Mouse (Mus musculus) stomach, postnatal 0 days (tissue): ENCODE measurements at regions not wholly inside any gene's neighbourhood (a gene's known extent, or its start where the extent isn't known, plus 50 kb on each side); places are given as distances from the start of the nearest gene placed in this dataset.

Experiments
- CTCF ChIP-seq: IDR thresholded peaks from 2 replicates; pipeline ENCODE4 v1.5.1; 2016; ENCODE audit warnings: antibody characterized with exemption, low read depth, mild to moderate bottlenecking, moderate library complexity
- EP300 ChIP-seq: optimal IDR thresholded peaks from 2 replicates; pipeline ENCODE3; 2016; ENCODE audit warnings: antibody characterized with exemption

GRCm38 (mm10) chr3:80422106-80422505, 380.5 kb downstream of the Gria2 start:
- no peak for TF ChIP-seq CTCF
- TF ChIP-seq EP300: no peak
